Mouse (Mus musculus) CD4-positive helper T cell, adult 2 months (primary cell): ENCODE measurements around the gene Kif22.

Experiments used
- DNase-seq: peaks from one replicate; pipeline ENCODE4 v3.0.0-alpha.2; 2012; ENCODE audit warnings: low read depth, missing footprints, low spot score

The Kif22 gene

GRCm38 (mm10) chr7:127016971-127017949 is 25.0 kb downstream of the Kif22 start, which contains the start of gene Pagr1a:
Pagr1a (minus strand) TSS chr7:127017352.
- DNase-seq: peak; percentile 99

- DNase-seq: no peak
Measured at GRCm38 (mm10) chr7:127016486-127016938, 25.8 kb downstream of the Kif22 start.

GRCm38 (mm10) chr7:127016481-127016485 is 26.0 kb downstream of the Kif22 start, which contains the start of gene Pagr1b:
Pagr1b (minus strand) TSS chr7:127016484.
- no peak for DNase-seq

GRCm38 (mm10) chr7:127016081-127016480 is 26.2 kb downstream of the Kif22 start:
- DNase-seq: peak; percentile 47

GRCm38 (mm10) chr7:127014993-127015392 is 27.3 kb downstream of the Kif22 start:
- DNase-seq: no peak

- DNase-seq: peak; percentile 85
Measured at GRCm38 (mm10) chr7:127014320-127014719, 28.0 kb downstream of the Kif22 start, which contains the start of gene Mvp. Mvp (minus strand) TSS chr7:127014621.

GRCm38 (mm10) chr7:127013385-127013784 is 28.9 kb downstream of the Kif22 start:
- no peak for DNase-seq

- DNase-seq: no peak
Measured at GRCm38 (mm10) chr7:127012845-127013244, 29.4 kb downstream of the Kif22 start.

- DNase-seq: no peak
Measured at GRCm38 (mm10) chr7:127012374-127012773, 29.9 kb downstream of the Kif22 start.

- DNase-seq: no peak
Measured at GRCm38 (mm10) chr7:127011717-127012116, 30.6 kb downstream of the Kif22 start.

GRCm38 (mm10) chr7:127011051-127011450 is 31.2 kb downstream of the Kif22 start:
- no peak for DNase-seq

GRCm38 (mm10) chr7:127009307-127010085 is 32.8 kb downstream of the Kif22 start:
- no peak for DNase-seq

- no peak for DNase-seq
Measured at GRCm38 (mm10) chr7:127008239-127009019, 33.8 kb downstream of the Kif22 start.

- DNase-seq: no peak
Measured at GRCm38 (mm10) chr7:127007313-127008024, 34.8 kb downstream of the Kif22 start.

- DNase-seq: no peak
Measured at GRCm38 (mm10) chr7:127004122-127004875, 38.0 kb downstream of the Kif22 start.

GRCm38 (mm10) chr7:127003620-127004019 is 38.7 kb downstream of the Kif22 start:
- no peak for DNase-seq

GRCm38 (mm10) chr7:126999568-126999967 is 42.7 kb downstream of the Kif22 start:
- peak; percentile 62 for DNase-seq

GRCm38 (mm10) chr7:126996449-126996848 is 45.8 kb downstream of the Kif22 start:
- DNase-seq: no peak

GRCm38 (mm10) chr7:126988816-126989215 is 53.5 kb downstream of the Kif22 start:
- no peak for DNase-seq

GRCm38 (mm10) chr7:126986319-126986718 is 56.0 kb downstream of the Kif22 start:
- DNase-seq: peak; percentile 51
